ENCODE assay signal across 28 mouse cellular contexts in the genomic region with DNA sequence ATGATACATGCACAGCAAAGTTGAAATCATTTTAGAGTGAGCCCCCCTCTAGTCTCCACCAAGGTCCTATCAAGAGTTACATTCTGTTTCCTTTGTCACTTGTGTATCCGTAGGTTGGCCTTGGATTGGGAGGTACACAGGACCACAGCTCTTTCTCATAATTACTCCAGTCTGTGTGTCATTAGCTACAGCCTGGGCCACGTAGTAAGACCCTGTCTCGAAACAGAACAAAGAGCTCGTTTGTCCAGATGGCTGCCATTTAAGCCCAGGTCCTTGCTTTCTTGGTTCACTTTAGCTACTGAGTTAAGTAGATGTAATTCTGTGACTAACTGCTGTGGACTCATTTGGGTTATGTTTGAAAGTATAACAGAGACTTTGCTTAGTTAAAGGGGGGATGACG. TPM values are rescaled to one million over a fixed set of nuclear protein-coding genes. Genes with fewer than 3 reads are reported as not detected.
DNase-seq lines count a peak whose midpoint lies in the region; ATAC-seq and TF ChIP-seq lines count a peak whose summit lies in the region.
"Had no signal": no experiment of that assay in that cellular context is flagged by ENCODE, and none has a peak within 500 bp of the region (broad histone marks: within the 10 kb centered on the region; RNA-seq: fewer than 3 reads in every experiment).

No protein-coding gene starts in this region.

- peak; percentile 21 for DNase-seq in embryo, embryonic 10 days (ENCODE audit: low spot score)
- DNase-seq in embryo, embryonic 11 days = no peak
- DNase-seq in embryonic facial prominence, embryonic 10.5 days (ENCODE audit: low spot score) = peak; percentile 53
- no peak for DNase-seq in limb, embryonic 10.5 days (ENCODE audit: low spot score)
- no peak for DNase-seq in midbrain, postnatal 0 days (ENCODE audit: low spot score)
- DNase-seq: adrenal gland, adult 8-10 months; adrenal gland, postnatal 14 days; B cell, adult 2 months; cerebellum, adult 11 months; cerebellum, adult 18-20 months; cerebellum, adult 8-10 months; cerebellum, adult 9-11 months; cerebellum, postnatal 14 days; cerebellum, postnatal 36 days had no signal

- H3K27me3 ChIP-seq in embryonic facial prominence, embryonic 10.5 days (replicated peaks; ENCODE audit: low read depth, poor library complexity, severe bottlenecking) = no peaks in the 10 kb centered on the region
- H3K27me3 ChIP-seq in limb, embryonic 10.5 days (ENCODE audit: low read depth, poor library complexity, severe bottlenecking) = no peaks in the 10 kb centered on the region
- H3K27me3 ChIP-seq in limb, embryonic 12.5 days = no peaks in the 10 kb centered on the region
- no peaks in the 10 kb centered on the region for H3K27me3 ChIP-seq in midbrain, postnatal 0 days (ENCODE audit: insufficient read depth, low read length)
- H3K27me3 ChIP-seq in kidney, embryonic 16.5 days (ENCODE audit: insufficient read depth, low read length) = no peaks in the 10 kb centered on the region
- H3K27me3 ChIP-seq: CH12.LX; embryonic facial prominence, embryonic 13.5 days; embryonic facial prominence, embryonic 15.5 days; forebrain, embryonic 12.5 days; Patski had no signal

- WGBS in embryonic facial prominence, embryonic 10.5 days = 45% methylated on average over 5 of the region's 5 CpGs
- 35% methylated on average over 5 of the region's 5 CpGs for WGBS in limb, embryonic 10.5 days
- WGBS in limb, embryonic 12.5 days = 27% methylated on average over 5 of the region's 5 CpGs
- WGBS in midbrain, postnatal 0 days = 83% methylated on average over 5 of the region's 5 CpGs
- 74% methylated on average over 5 of the region's 5 CpGs for WGBS in kidney, embryonic 16.5 days

- TF ChIP-seq CTCF in midbrain, postnatal 0 days (IDR thresholded peaks at IDR 0.05) = no peak

- no peak overlapping the region for H3K4me3 ChIP-seq in embryonic facial prominence, embryonic 10.5 days
- no peak overlapping the region for H3K4me3 ChIP-seq in limb, embryonic 10.5 days
- no peak overlapping the region for H3K4me3 ChIP-seq in limb, embryonic 12.5 days (replicated peaks)
- H3K4me3 ChIP-seq in midbrain, postnatal 0 days (ENCODE audit: low read depth, low read length) = no peak overlapping the region
- no peak overlapping the region for H3K4me3 ChIP-seq in kidney, embryonic 16.5 days (ENCODE audit: low read length)
- H3K4me3 ChIP-seq: embryonic facial prominence, embryonic 13.5 days; embryonic facial prominence, embryonic 15.5 days; erythroblast, embryonic 14.5 days; forebrain, embryonic 10.5 days; forebrain, embryonic 12.5 days had no signal

- no peak overlapping the region for H3K4me2 ChIP-seq in limb, embryonic 12.5 days
- H3K4me2 ChIP-seq in midbrain, postnatal 0 days (ENCODE audit: low read depth, low read length, poor library complexity, severe bottlenecking) = no peak overlapping the region
- H3K4me2 ChIP-seq in kidney, embryonic 16.5 days (replicated peaks; ENCODE audit: low read depth, low read length) = no peak overlapping the region
- H3K4me2 ChIP-seq: embryonic facial prominence, embryonic 13.5 days; embryonic facial prominence, embryonic 15.5 days; forebrain, embryonic 12.5 days had no signal

- H3K27ac ChIP-seq in embryonic facial prominence, embryonic 10.5 days (replicated peaks) = no peak overlapping the region; the same call in 1 of the 2 replicates
- H3K27ac ChIP-seq in limb, embryonic 10.5 days = peak overlapping the region; percentile 78
- peak overlapping the region; percentile 41; the same call in 1 of the 2 replicates for H3K27ac ChIP-seq in limb, embryonic 12.5 days
- no peak overlapping the region for H3K27ac ChIP-seq in midbrain, postnatal 0 days (ENCODE audit: low read depth, low read length)
- H3K27ac ChIP-seq in kidney, embryonic 16.5 days (ENCODE audit: low read length) = no peak overlapping the region
- H3K27ac ChIP-seq: embryonic facial prominence, embryonic 13.5 days; embryonic facial prominence, embryonic 15.5 days; forebrain, embryonic 10.5 days; forebrain, embryonic 12.5 days had no signal

- no peak overlapping the region for H3K9ac ChIP-seq in limb, embryonic 12.5 days (replicated peaks)
- H3K9ac ChIP-seq in midbrain, postnatal 0 days (replicated peaks; ENCODE audit: low read length, poor library complexity, severe bottlenecking) = no peak overlapping the region
- no peak overlapping the region for H3K9ac ChIP-seq in kidney, embryonic 16.5 days (replicated peaks; ENCODE audit: low read length)
- H3K9ac ChIP-seq: embryonic facial prominence, embryonic 13.5 days; embryonic facial prominence, embryonic 15.5 days; forebrain, embryonic 12.5 days had no signal

- peaks cover 19% of the 10 kb centered on the region; the same call in 1 of the 2 replicates for H3K4me1 ChIP-seq in embryonic facial prominence, embryonic 10.5 days
- peaks cover 13% of the 10 kb centered on the region; the same call in 1 of the 2 replicates for H3K4me1 ChIP-seq in limb, embryonic 10.5 days
- no peaks in the 10 kb centered on the region for H3K4me1 ChIP-seq in limb, embryonic 12.5 days (replicated peaks)
- H3K4me1 ChIP-seq in midbrain, postnatal 0 days (ENCODE audit: insufficient read depth, low read length) = no peaks in the 10 kb centered on the region
- no peaks in the 10 kb centered on the region for H3K4me1 ChIP-seq in kidney, embryonic 16.5 days (ENCODE audit: insufficient read depth, low read length)
- H3K4me1 ChIP-seq: embryonic facial prominence, embryonic 13.5 days; embryonic facial prominence, embryonic 15.5 days; forebrain, embryonic 10.5 days; forebrain, embryonic 12.5 days had no signal

- no peaks in the 10 kb centered on the region for H3K36me3 ChIP-seq in embryonic facial prominence, embryonic 10.5 days (replicated peaks)
- 0 out of 2 replicates have a peak, but pooled peaks cover 4% of the 10 kb centered on the region for H3K36me3 ChIP-seq in limb, embryonic 10.5 days
- H3K36me3 ChIP-seq in limb, embryonic 12.5 days = no peaks in the 10 kb centered on the region
- H3K36me3 ChIP-seq in midbrain, postnatal 0 days (ENCODE audit: insufficient read depth, low read length) = no peaks in the 10 kb centered on the region
- H3K36me3 ChIP-seq in kidney, embryonic 16.5 days (ENCODE audit: insufficient read depth, low read length) = no peaks in the 10 kb centered on the region
- H3K36me3 ChIP-seq: embryonic facial prominence, embryonic 13.5 days; embryonic facial prominence, embryonic 15.5 days; forebrain, embryonic 10.5 days; forebrain, embryonic 12.5 days; G1E had no signal

- H3K9me3 ChIP-seq in embryonic facial prominence, embryonic 10.5 days = peaks cover 7% of the 10 kb centered on the region; the same call in 1 of the 2 replicates
- no peaks in the 10 kb centered on the region; the same call in 1 of the 2 replicates for H3K9me3 ChIP-seq in limb, embryonic 10.5 days (replicated peaks)
- peaks cover 8% of the 10 kb centered on the region; the same call in 1 of the 2 replicates for H3K9me3 ChIP-seq in limb, embryonic 12.5 days
- H3K9me3 ChIP-seq in midbrain, postnatal 0 days (ENCODE audit: low read length) = no peaks in the 10 kb centered on the region
- peaks cover 4% of the 10 kb centered on the region; the same call in 1 of the 2 replicates for H3K9me3 ChIP-seq in kidney, embryonic 16.5 days (ENCODE audit: low read length)
- H3K9me3 ChIP-seq: forebrain, embryonic 10.5 days; forebrain, embryonic 12.5 days had no signal

- ATAC-seq in limb, embryonic 12.5 days (ENCODE audit: insufficient number of reproducible peaks, insufficient read depth, low FRiP score, low TSS enrichment, low read depth) = no peak
- no peak for ATAC-seq in midbrain, postnatal 0 days (ENCODE audit: low FRiP score)
- ATAC-seq in kidney, embryonic 16.5 days (ENCODE audit: low FRiP score, low TSS enrichment) = no peak
- ATAC-seq: activated CD4-positive, CD25-positive, alpha-beta regulatory T cell, adult 4 months; CD4-positive, CD25-positive, alpha-beta regulatory T cell, adult 4 months; forebrain, embryonic 14.5 days; forebrain, embryonic 16.5 days; Patski had no signal

RNA-seq across cellular contexts. Expression of a gene that starts 12.6 kb away (rescaled TPM):
- 35.8 and 41.7 TPM in 2 replicates for polyA plus RNA-seq in embryonic facial prominence, embryonic 10.5 days (2016; fragmentation: Nextera tagmentation; extraction: Ambion mirVana)
- polyA plus RNA-seq in limb, embryonic 10.5 days (2016; fragmentation: Nextera tagmentation; extraction: Ambion mirVana) = 43.3 and 53.2 TPM in 2 replicates
- 58.2 and 62.1 TPM in 2 replicates for polyA plus RNA-seq in limb, embryonic 12.5 days (2016; fragmentation: Nextera tagmentation; extraction: Ambion mirVana)
- 99.4 and 113 TPM in 2 replicates for total RNA-seq in midbrain, postnatal 0 days (2014; rRNA removed)
- 38.9 and 41.8 TPM in 2 replicates for polyA plus RNA-seq in midbrain, postnatal 0 days (2015; fragmentation: Nextera tagmentation; extraction: Ambion mirVana)
- 31.3 and 31.9 TPM in 2 replicates for polyA plus RNA-seq in kidney, embryonic 16.5 days (2015; fragmentation: Nextera tagmentation; extraction: Ambion mirVana)
- polyA plus RNA-seq: erythroblast, embryonic 14.5 days had no signal

Comparison
In these comparisons a context has a peak if more than half of its experiments do, and no peak if none do; other contexts are left out.
1. DNase-seq: peak in embryo, embryonic 10 days (single experiment) and embryonic facial prominence, embryonic 10.5 days (single experiment); none in embryo, embryonic 11 days (single experiment), limb, embryonic 10.5 days (single experiment) and midbrain, postnatal 0 days (single experiment).
2. H3K27ac ChIP-seq: peak in limb, embryonic 10.5 days (single experiment) and limb, embryonic 12.5 days (single experiment); none in embryonic facial prominence, embryonic 10.5 days (single experiment), midbrain, postnatal 0 days (single experiment) and kidney, embryonic 16.5 days (single experiment).